24 mouse cellular contexts compared by ENCODE assay signal in genomic region chr2:85205170-85205569, GRCm38 (mm10).
"Had no signal": no experiment of that assay in that cellular context is flagged by ENCODE, and none has a peak within 500 bp of the region (broad histone marks: within the 10 kb centered on the region; RNA-seq: fewer than 3 reads in every experiment).

No protein-coding gene starts in this region.

- H3K9ac ChIP-seq: limb, embryonic 13.5 days; liver, embryonic 12.5 days; liver, embryonic 15.5 days; lung, embryonic 15.5 days; midbrain, embryonic 13.5 days; neural tube, embryonic 13.5 days; stomach, embryonic 15.5 days had no signal

- H3K4me2 ChIP-seq: limb, embryonic 13.5 days; liver, embryonic 12.5 days; liver, embryonic 15.5 days; lung, embryonic 15.5 days; midbrain, embryonic 13.5 days; neural tube, embryonic 13.5 days; stomach, embryonic 15.5 days had no signal

- ATAC-seq: liver, embryonic 12.5 days; midbrain, embryonic 13.5 days; midbrain, embryonic 16.5 days had no signal

- DNase-seq: kidney, postnatal 25 days; layer of hippocampus, adult 9-11 months; liver; lung, adult 18-20 months; lung, postnatal 10 days; lung, postnatal 36 days; retina, postnatal 1 day; right cerebral cortex, postnatal 25 days; spleen, adult 18-20 months; thymus, postnatal 25 days had no signal

- H3K27ac ChIP-seq: kidney, postnatal 0 days; layer of hippocampus, adult 2 months; limb, embryonic 10.5 days; limb, embryonic 13.5 days; liver, embryonic 12.5 days; liver, embryonic 15.5 days; lung, embryonic 15.5 days; midbrain, embryonic 10.5 days; midbrain, embryonic 13.5 days; neural tube, embryonic 13.5 days; stomach, embryonic 15.5 days had no signal

- H3K27me3 ChIP-seq: limb, embryonic 13.5 days; liver, embryonic 12.5 days; liver, embryonic 15.5 days; lung, embryonic 15.5 days; megakaryocyte, embryonic 14.5 days; midbrain, embryonic 13.5 days; neural tube, embryonic 13.5 days; stomach, embryonic 15.5 days had no signal

- H3K4me1 ChIP-seq: limb, embryonic 10.5 days; limb, embryonic 13.5 days; liver, embryonic 12.5 days; liver, embryonic 15.5 days; lung, embryonic 15.5 days; megakaryocyte, embryonic 14.5 days; midbrain, embryonic 10.5 days; midbrain, embryonic 13.5 days; neural tube, embryonic 13.5 days; stomach, embryonic 15.5 days had no signal

- H3K4me3 ChIP-seq: layer of hippocampus, adult 2 months; limb, embryonic 10.5 days; limb, embryonic 13.5 days; liver, embryonic 12.5 days; liver, embryonic 15.5 days; lung, embryonic 15.5 days; megakaryocyte, embryonic 14.5 days; midbrain, embryonic 10.5 days; midbrain, embryonic 13.5 days; myocyte; neural tube, embryonic 13.5 days; stomach, embryonic 15.5 days had no signal

- H3K9me3 ChIP-seq: limb, embryonic 10.5 days; limb, embryonic 13.5 days; liver, embryonic 12.5 days; liver, embryonic 15.5 days; lung, embryonic 15.5 days; megakaryocyte, embryonic 14.5 days; midbrain, embryonic 10.5 days; midbrain, embryonic 13.5 days; neural tube, embryonic 13.5 days; stomach, embryonic 15.5 days had no signal

- H3K36me3 ChIP-seq: limb, embryonic 10.5 days; limb, embryonic 13.5 days; liver, embryonic 12.5 days; liver, embryonic 15.5 days; lung, embryonic 15.5 days; midbrain, embryonic 10.5 days; midbrain, embryonic 13.5 days; neural tube, embryonic 13.5 days; stomach, embryonic 15.5 days had no signal
